Mouse (Mus musculus) limb, embryonic 15.5 days (tissue): ENCODE results near the gene A4galt. TPM values are rescaled to one million over a fixed set of nuclear protein-coding genes. Genes with fewer than 3 reads are reported as not detected.
"Not testable (repeated sequence)": the region's sequence is repeated elsewhere in the genome, so short reads cannot be mapped to it uniquely, and the experiment has no call there.

Source experiments
- ATAC-seq: fragments of 200-750 bp; cut with Nextera tagmentation; 2 replicates; pipeline ENCODE4 v1.8.0; 2017; ENCODE audit warnings: low read depth, moderate TSS enrichment; ENCODE audit not compliant: insufficient number of reproducible peaks, low FRiP score, low TSS enrichment
- H3K27ac ChIP-seq: fragments of 300-500 bp; sonication (generic); 2 replicates; pipeline ENCODE4 v1.5.1; 2015; ENCODE audit warnings: moderate library complexity, mild to moderate bottlenecking, inconsistent platforms
- H3K27me3 ChIP-seq: fragments of 300-500 bp; sonication (generic); 2 replicates; pipeline ENCODE4 v1.6.1; 2015; ENCODE audit warnings: inconsistent platforms
- H3K36me3 ChIP-seq: fragments of 300-500 bp; sonication (generic); 2 replicates; pipeline ENCODE4 v1.6.1; 2015; ENCODE audit warnings: inconsistent platforms
- H3K4me1 ChIP-seq: fragments of 300-500 bp; sonication (generic); 2 replicates; pipeline ENCODE4 v1.6.1; 2015; ENCODE audit warnings: inconsistent platforms
- H3K4me2 ChIP-seq: fragments of 300-500 bp; sonication (generic); 2 replicates; pipeline ENCODE4 v1.6.1; 2015; ENCODE audit warnings: mild to moderate bottlenecking, inconsistent platforms
- H3K4me3 ChIP-seq: fragments of 300-500 bp; sonication (generic); 2 replicates; pipeline ENCODE4 v1.5.1; 2015; ENCODE audit warnings: mild to moderate bottlenecking, inconsistent platforms
- H3K9ac ChIP-seq: fragments of 300-500 bp; sonication (generic); 2 replicates; pipeline ENCODE4 v1.6.1; 2015; ENCODE audit warnings: inconsistent platforms
- H3K9me3 ChIP-seq: fragments of 300-500 bp; sonication (generic); 2 replicates; pipeline ENCODE4 v1.6.1; 2016; ENCODE audit warnings: inconsistent platforms
- WGBS: fragments of 180-500 bp; shearing (Covaris S2); methylation state at CpG from one replicate; pipeline ENCODE4 v1.1.7; 2015; 5-methylcytosine and 5-hydroxymethylcytosine counted together
- polyA plus RNA-seq: library from polyadenylated mRNA; unstranded; fragments of >200 nt; fragmentation: Nextera tagmentation; extraction: Ambion mirVana; gene quantifications from 2 replicates; pipeline ENCODE4 v1.2.1, GENCODE M21; 2015

The A4galt gene
- polyA plus RNA-seq, 1 experiment from 2014 or later = 5.7 TPM

GRCm38 (mm10) chr15:83292261-83293056 is 40.9 kb upstream of the A4galt start:
- H3K4me3 ChIP-seq = no peak overlapping the region
- H3K27me3 ChIP-seq = no peaks in the 10 kb centered on the region
- no peak overlapping the region for H3K27ac ChIP-seq
- ATAC-seq = no peak
- no peak overlapping the region for H3K9ac ChIP-seq
- H3K36me3 ChIP-seq = peaks cover 3% of the 10 kb centered on the region; the same call in 1 of the 2 replicates
- 76% methylated on average over 13 of the region's 13 CpGs for WGBS
- H3K9me3 ChIP-seq = no peaks in the 10 kb centered on the region
- H3K4me1 ChIP-seq = peaks cover 40% of the 10 kb centered on the region
- H3K4me2 ChIP-seq = no peak overlapping the region

- Histone ChIP-seq H3K9me3 (no peaks in the 10 kb centered on the region), H3K27ac (no peak overlapping the region), H3K9ac (no peak overlapping the region), H3K4me1 (peaks cover 31% of the 10 kb centered on the region), H3K36me3 (no peaks in the 10 kb centered on the region), H3K27me3 (no peaks in the 10 kb centered on the region), H3K4me2 (no peak overlapping the region), H3K4me3 (no peak overlapping the region)
- 83% methylated on average over 2 of the region's 2 CpGs for WGBS
- no peak for ATAC-seq
Measured at GRCm38 (mm10) chr15:83290899-83291298, 39.3 kb upstream of the A4galt start.

- no peak for ATAC-seq
- Histone ChIP-seq H3K4me2 (no peak overlapping the region), H3K4me1 (no peaks in the 10 kb centered on the region), H3K9ac (no peak overlapping the region), H3K27ac (no peak overlapping the region), H3K4me3 (no peak overlapping the region), H3K27me3 (no peaks in the 10 kb centered on the region), H3K36me3 (no peaks in the 10 kb centered on the region), H3K9me3 (no peaks in the 10 kb centered on the region)
- WGBS = 76% methylated on average over 8 of the region's 8 CpGs
Measured at GRCm38 (mm10) chr15:83284828-83285227, 33.3 kb upstream of the A4galt start.

GRCm38 (mm10) chr15:83282397-83282796 is 30.8 kb upstream of the A4galt start:
- no peak for ATAC-seq
- Histone ChIP-seq H3K4me1 (no peaks in the 10 kb centered on the region), H3K9ac (no peak overlapping the region), H3K36me3 (no peaks in the 10 kb centered on the region), H3K4me2 (no peak overlapping the region), H3K9me3 (no peaks in the 10 kb centered on the region), H3K27ac (no peak overlapping the region), H3K4me3 (no peak overlapping the region), H3K27me3 (no peaks in the 10 kb centered on the region)
- 67% methylated on average over 5 of the region's 5 CpGs for WGBS

GRCm38 (mm10) chr15:83281303-83281702 is 29.7 kb upstream of the A4galt start:
- Histone ChIP-seq H3K4me2 (no peak overlapping the region), H3K9ac (no peak overlapping the region), H3K4me3 (no peak overlapping the region), H3K27ac (peak overlapping the region; percentile 22; the same call in 1 of the 2 replicates), H3K9me3 (no peaks in the 10 kb centered on the region), H3K36me3 (no peaks in the 10 kb centered on the region), H3K27me3 (no peaks in the 10 kb centered on the region), H3K4me1 (no peaks in the 10 kb centered on the region)
- WGBS = 62% methylated on average over 11 of the region's 11 CpGs
- no peak for ATAC-seq

- Histone ChIP-seq H3K36me3 (no peaks in the 10 kb centered on the region), H3K4me2 (no peak overlapping the region), H3K9ac (no peak overlapping the region), H3K27me3 (no peaks in the 10 kb centered on the region), H3K9me3 (no peaks in the 10 kb centered on the region), H3K4me1 (no peaks in the 10 kb centered on the region), H3K4me3 (no peak overlapping the region), H3K27ac (no peak overlapping the region)
- 77% methylated on average over 5 of the region's 5 CpGs for WGBS
- no peak for ATAC-seq
Measured at GRCm38 (mm10) chr15:83278579-83278978, 27.0 kb upstream of the A4galt start.

- no peak overlapping the region for H3K9ac ChIP-seq
- H3K4me2 ChIP-seq = no peak overlapping the region
- H3K27ac ChIP-seq = no peak overlapping the region
- ATAC-seq = no peak
- H3K4me3 ChIP-seq = no peak overlapping the region
- 80% methylated on average over 4 of the region's 4 CpGs for WGBS
- H3K9me3 ChIP-seq = no peaks in the 10 kb centered on the region
- H3K36me3 ChIP-seq = no peaks in the 10 kb centered on the region
- H3K4me1 ChIP-seq = no peaks in the 10 kb centered on the region
- no peaks in the 10 kb centered on the region for H3K27me3 ChIP-seq
Measured at GRCm38 (mm10) chr15:83277451-83277850, 25.9 kb upstream of the A4galt start.

GRCm38 (mm10) chr15:83274237-83274636 is 22.7 kb upstream of the A4galt start:
- not testable (repeated sequence) for H3K4me2 ChIP-seq, ATAC-seq, H3K4me3 ChIP-seq, H3K9ac ChIP-seq, H3K27ac ChIP-seq, H3K9me3 ChIP-seq, H3K4me1 ChIP-seq, H3K27me3 ChIP-seq, H3K36me3 ChIP-seq

- 89% methylated on average over 2 of the region's 2 CpGs for WGBS
- no peak overlapping the region for H3K9ac ChIP-seq
- no peaks in the 10 kb centered on the region for H3K27me3 ChIP-seq
- no peak overlapping the region for H3K4me2 ChIP-seq
- no peak overlapping the region for H3K4me3 ChIP-seq
- no peak overlapping the region for H3K27ac ChIP-seq
- 0 out of 2 replicates have a peak, but pooled peaks cover 3% of the 10 kb centered on the region for H3K4me1 ChIP-seq
- H3K9me3 ChIP-seq = no peaks in the 10 kb centered on the region
- no peaks in the 10 kb centered on the region for H3K36me3 ChIP-seq
- ATAC-seq = no peak
Measured at GRCm38 (mm10) chr15:83273017-83273416, 21.4 kb upstream of the A4galt start.

- H3K36me3 ChIP-seq, H3K4me3 ChIP-seq, H3K27me3 ChIP-seq, ATAC-seq, H3K9me3 ChIP-seq, H3K4me2 ChIP-seq, H3K27ac ChIP-seq, H3K4me1 ChIP-seq, H3K9ac ChIP-seq: not testable (repeated sequence)
- WGBS = 19% methylated on average over 9 of the region's 9 CpGs
Measured at GRCm38 (mm10) chr15:83271221-83271620, 19.6 kb upstream of the A4galt start.

GRCm38 (mm10) chr15:83269985-83270384 is 18.4 kb upstream of the A4galt start:
- not testable (repeated sequence) for H3K4me1 ChIP-seq, H3K27ac ChIP-seq, ATAC-seq, H3K9me3 ChIP-seq, H3K4me2 ChIP-seq, H3K36me3 ChIP-seq, H3K9ac ChIP-seq, H3K4me3 ChIP-seq, H3K27me3 ChIP-seq
- WGBS = 87% methylated on average over 6 of the region's 6 CpGs

GRCm38 (mm10) chr15:83268428-83268827 is 16.9 kb upstream of the A4galt start:
- not testable (repeated sequence) for H3K9ac ChIP-seq, H3K9me3 ChIP-seq, H3K36me3 ChIP-seq, H3K4me2 ChIP-seq, H3K27ac ChIP-seq, H3K27me3 ChIP-seq, H3K4me1 ChIP-seq, H3K4me3 ChIP-seq, ATAC-seq
- 30% methylated on average over 7 of the region's 7 CpGs for WGBS

- no peak overlapping the region for H3K27ac ChIP-seq
- H3K36me3 ChIP-seq = no peaks in the 10 kb centered on the region
- H3K4me1 ChIP-seq = 0 out of 2 replicates have a peak, but pooled peaks cover 5% of the 10 kb centered on the region
- WGBS = 12% methylated on average over 1 of the region's 1 CpGs
- H3K4me3 ChIP-seq = no peak overlapping the region
- no peak overlapping the region for H3K4me2 ChIP-seq
- no peaks in the 10 kb centered on the region for H3K9me3 ChIP-seq
- H3K9ac ChIP-seq = no peak overlapping the region
- no peaks in the 10 kb centered on the region for H3K27me3 ChIP-seq
- no peak for ATAC-seq
Measured at GRCm38 (mm10) chr15:83265269-83265668, 13.7 kb upstream of the A4galt start.
